Mouse (Mus musculus): ENCODE measurements around the gene Usp20. TPM values are rescaled to one million over a fixed set of nuclear protein-coding genes. Genes with fewer than 3 reads are reported as not detected.
A peak's percentile ranks its signal among the peaks of the same experiment; 100 is the strongest.

Gene Usp20
- polyA plus RNA-seq, 1 experiment from 2014 or later = 18.0 TPM

DNA sequence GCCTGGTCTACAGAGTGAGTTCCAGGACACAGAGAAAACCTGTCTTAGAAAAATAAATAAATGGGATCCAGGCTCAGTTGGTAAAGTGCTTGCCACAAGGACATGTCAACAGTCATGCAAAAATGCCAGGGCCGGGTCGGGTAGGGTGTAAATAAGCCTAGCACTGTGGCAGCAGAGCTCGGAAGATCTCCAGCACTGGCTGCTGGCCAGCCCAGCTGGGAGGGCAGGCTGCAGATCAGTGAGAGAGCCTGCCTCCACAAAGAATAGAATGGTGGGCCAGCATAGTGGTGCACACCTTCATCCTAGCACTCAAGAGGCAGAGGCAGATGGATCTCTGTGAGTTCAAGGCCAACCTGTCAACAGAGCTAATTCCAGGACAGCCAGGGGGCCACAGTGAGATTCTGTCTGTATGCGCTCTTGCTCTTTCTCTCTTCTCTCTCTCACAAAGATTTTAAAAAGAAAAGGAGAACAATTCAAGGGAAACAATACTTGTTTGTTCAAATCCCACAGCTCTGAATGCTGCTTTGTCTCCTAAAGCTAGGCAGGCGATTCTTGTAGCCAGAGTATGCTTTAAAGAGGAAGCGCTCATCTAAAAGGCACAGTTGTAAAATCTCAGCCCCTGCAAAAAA, 75.6 kb downstream of the Usp20 start:
- H3K27ac ChIP-seq = no peak overlapping the region
- DNase-seq (ENCODE audit: extremely low spot score, low spot score) = no peak
- whole genome bisulfite sequencing = 82% methylated on average over 6 of the region's 6 CpGs
- no peaks in the 10 kb centered on the region for H3K27me3 ChIP-seq (ENCODE audit: poor library complexity, severe bottlenecking)
- H3K9me3 ChIP-seq = no peaks in the 10 kb centered on the region; the same call in 1 of the 2 replicates
- H3K4me1 ChIP-seq = peaks cover under 1% of the 10 kb centered on the region; the same call in 1 of the 2 replicates
- peaks cover 58% of the 10 kb centered on the region for H3K36me3 ChIP-seq (replicated peaks)
- H3K4me3 ChIP-seq = no peak overlapping the region

DNA sequence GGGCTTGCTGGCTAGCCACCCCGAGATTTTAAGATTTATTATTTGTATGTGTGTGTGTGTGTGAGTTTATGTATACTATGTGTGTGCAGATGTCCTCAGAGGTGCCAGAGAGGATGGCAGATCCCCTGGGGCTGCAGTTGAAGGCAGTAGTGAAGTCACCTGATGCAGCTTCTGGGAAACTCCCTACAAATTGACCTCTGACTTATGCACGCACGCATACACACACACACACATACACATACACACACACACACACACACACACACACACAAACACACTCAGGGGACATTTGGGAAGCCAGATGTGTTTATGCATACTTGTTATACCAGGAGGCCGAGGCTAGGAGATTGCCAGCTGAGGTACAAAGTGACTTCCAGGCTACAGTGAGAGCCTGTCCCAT, 76.4 kb downstream of the Usp20 start:
- no peaks in the 10 kb centered on the region; the same call in 1 of the 2 replicates for H3K9me3 ChIP-seq
- H3K36me3 ChIP-seq (replicated peaks) = peaks cover 50% of the 10 kb centered on the region
- DNase-seq (ENCODE audit: extremely low spot score, low spot score) = no peak
- 93% methylated on average over 4 of the region's 4 CpGs for WGBS
- H3K27ac ChIP-seq = no peak overlapping the region
- no peak overlapping the region for H3K4me3 ChIP-seq
- peaks cover 6% of the 10 kb centered on the region for H3K4me1 ChIP-seq
- H3K27me3 ChIP-seq (ENCODE audit: poor library complexity, severe bottlenecking) = no peaks in the 10 kb centered on the region

GRCm38 (mm10) chr2:31060271-31060670, 78.2 kb downstream of the Usp20 start:
- no peak for DNase-seq (ENCODE audit: extremely low spot score, low spot score)

DNA sequence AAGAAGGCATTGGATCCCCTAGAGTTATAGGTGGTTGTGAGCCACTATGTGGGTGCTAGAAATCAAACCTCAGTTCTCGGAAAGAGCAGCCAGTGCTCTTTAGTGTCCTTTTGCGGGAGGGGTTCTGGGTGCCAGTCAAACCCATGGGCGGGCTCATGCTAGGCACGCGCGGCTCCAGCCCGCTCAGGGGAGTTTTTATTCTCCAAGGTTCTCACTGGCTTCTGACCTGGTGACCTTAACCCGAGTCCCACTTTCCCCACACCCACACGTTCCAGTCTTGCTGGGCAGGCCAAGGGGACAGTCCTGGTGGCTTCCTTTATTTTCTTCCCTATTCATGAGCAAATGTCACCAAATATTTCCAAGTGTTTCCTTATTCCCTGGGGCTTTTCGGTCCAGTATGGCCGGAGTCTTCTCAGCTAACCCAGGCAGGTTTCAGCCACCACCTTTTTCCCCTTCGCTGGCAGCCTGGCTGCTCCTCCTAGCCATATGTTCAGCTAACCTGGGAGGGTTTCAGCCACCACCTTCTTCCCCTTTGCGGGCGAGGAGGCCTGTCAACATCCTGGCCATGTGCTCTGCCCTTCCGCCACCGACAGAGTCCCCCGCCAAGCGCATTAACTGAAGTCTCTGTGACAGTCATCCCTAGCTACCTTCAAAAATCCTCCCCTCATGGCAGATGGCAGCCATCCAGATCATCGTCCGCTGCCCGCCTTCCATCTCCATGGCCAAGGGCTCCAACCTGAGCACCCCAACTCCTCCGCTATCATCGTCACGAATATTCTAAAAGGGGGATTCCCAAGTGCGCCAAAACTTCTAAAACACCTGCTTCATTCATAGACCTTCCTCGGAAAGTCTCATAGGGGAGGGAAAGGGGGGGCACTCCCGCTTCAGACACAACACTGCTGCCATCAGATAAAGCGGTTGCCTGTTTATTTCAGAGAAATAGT, 79.0 kb downstream of the Usp20 start:
- Histone ChIP-seq H3K4me1 (peaks cover 6% of the 10 kb centered on the region), H3K27ac (no peak overlapping the region), H3K4me3 (no peak overlapping the region), H3K27me3 (ENCODE audit: poor library complexity, severe bottlenecking) (no peaks in the 10 kb centered on the region), H3K9me3 (no peaks in the 10 kb centered on the region; the same call in 1 of the 2 replicates), H3K36me3 (replicated peaks) (peaks cover 27% of the 10 kb centered on the region)
- WGBS = 92% methylated on average over 28 of the region's 28 CpGs
- no peak for DNase-seq (ENCODE audit: extremely low spot score, low spot score)

More at GRCm38 (mm10) chr2:31060271-31060670, 78.2 kb downstream of the Usp20 start:
- Histone ChIP-seq H3K4me3 (no peak overlapping the region), H3K36me3 (replicated peaks) (peaks cover 35% of the 10 kb centered on the region), H3K27ac (no peak overlapping the region), H3K27me3 (ENCODE audit: poor library complexity, severe bottlenecking) (no peaks in the 10 kb centered on the region), H3K9me3 (no peaks in the 10 kb centered on the region; the same call in 1 of the 2 replicates), H3K4me1 (peaks cover 6% of the 10 kb centered on the region)
- WGBS = 92% methylated on average over 1 of the region's 1 CpGs

DNA sequence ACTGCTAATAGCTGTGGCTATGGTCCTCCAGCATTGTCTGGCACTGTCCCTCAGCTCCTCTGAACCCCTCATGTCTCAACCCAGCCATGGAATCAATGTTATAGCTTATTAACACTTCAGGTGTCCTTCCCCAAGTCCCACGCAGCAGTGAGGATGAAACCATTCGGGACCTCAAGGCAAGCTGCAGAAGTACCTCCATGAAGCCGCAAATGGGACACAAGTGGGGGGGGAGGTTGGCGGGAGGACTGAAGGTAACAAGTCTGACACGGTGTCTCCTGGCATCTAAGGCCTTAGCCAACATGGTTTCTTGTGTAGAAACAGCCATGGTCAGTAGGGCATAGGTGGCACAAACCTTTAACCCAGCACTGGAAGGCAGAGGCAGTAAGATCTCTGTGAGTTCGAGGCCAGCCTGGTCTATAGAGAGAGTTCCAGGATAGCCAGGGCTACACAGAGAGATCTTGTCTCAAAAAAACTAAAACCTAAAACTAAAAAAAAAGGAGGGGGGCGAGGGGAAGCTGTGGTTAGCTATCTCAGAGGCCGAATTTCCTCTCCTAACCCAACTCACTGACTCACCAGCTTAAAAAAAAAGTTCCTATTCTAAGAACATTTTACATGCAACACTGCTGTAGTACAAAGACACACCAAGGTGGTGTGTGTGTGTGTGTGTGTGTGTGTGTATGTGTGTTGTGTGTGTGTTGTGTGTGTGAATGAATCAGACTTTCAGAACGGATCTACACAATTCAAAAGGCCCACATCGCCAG, 80.0 kb downstream of the Usp20 start:
- H3K4me3 ChIP-seq = no peak overlapping the region
- DNase-seq (ENCODE audit: extremely low spot score, low spot score) = no peak
- 91% methylated on average over 10 of the region's 10 CpGs for WGBS
- peaks cover 13% of the 10 kb centered on the region for H3K4me1 ChIP-seq
- H3K27me3 ChIP-seq (ENCODE audit: poor library complexity, severe bottlenecking) = no peaks in the 10 kb centered on the region
- H3K27ac ChIP-seq = 0 out of 2 replicates have a peak overlapping the region, but pooled peaks have one; percentile 15
- H3K9me3 ChIP-seq = no peaks in the 10 kb centered on the region
- H3K36me3 ChIP-seq (replicated peaks) = peaks cover 17% of the 10 kb centered on the region

- Histone ChIP-seq H3K27me3 (ENCODE audit: poor library complexity, severe bottlenecking) (no peaks in the 10 kb centered on the region), H3K4me1 (peaks cover 38% of the 10 kb centered on the region), H3K9me3 (no peaks in the 10 kb centered on the region), H3K36me3 (replicated peaks) (0 out of 2 replicates have a peak, but pooled peaks cover 3% of the 10 kb centered on the region), H3K27ac (peak overlapping the region; percentile 91), H3K4me3 (no peak overlapping the region)
- WGBS = 87% methylated on average over 11 of the region's 11 CpGs
- no peak for DNase-seq (ENCODE audit: extremely low spot score, low spot score)
Measured at GRCm38 (mm10) chr2:31066019-31066789, 84.1 kb downstream of the Usp20 start.

- peaks cover 2% of the 10 kb centered on the region; the same call in 1 of the 2 replicates for H3K36me3 ChIP-seq (replicated peaks)
- 84% methylated on average over 13 of the region's 13 CpGs for WGBS
- H3K9me3 ChIP-seq = no peaks in the 10 kb centered on the region
- H3K4me1 ChIP-seq = peaks cover 38% of the 10 kb centered on the region
- H3K27ac ChIP-seq = peak overlapping the region; percentile 91
- H3K27me3 ChIP-seq (ENCODE audit: poor library complexity, severe bottlenecking) = no peaks in the 10 kb centered on the region
- H3K4me3 ChIP-seq = no peak overlapping the region
- no peak for DNase-seq (ENCODE audit: extremely low spot score, low spot score)
Measured at GRCm38 (mm10) chr2:31067059-31067595, 85.0 kb downstream of the Usp20 start.

DNA sequence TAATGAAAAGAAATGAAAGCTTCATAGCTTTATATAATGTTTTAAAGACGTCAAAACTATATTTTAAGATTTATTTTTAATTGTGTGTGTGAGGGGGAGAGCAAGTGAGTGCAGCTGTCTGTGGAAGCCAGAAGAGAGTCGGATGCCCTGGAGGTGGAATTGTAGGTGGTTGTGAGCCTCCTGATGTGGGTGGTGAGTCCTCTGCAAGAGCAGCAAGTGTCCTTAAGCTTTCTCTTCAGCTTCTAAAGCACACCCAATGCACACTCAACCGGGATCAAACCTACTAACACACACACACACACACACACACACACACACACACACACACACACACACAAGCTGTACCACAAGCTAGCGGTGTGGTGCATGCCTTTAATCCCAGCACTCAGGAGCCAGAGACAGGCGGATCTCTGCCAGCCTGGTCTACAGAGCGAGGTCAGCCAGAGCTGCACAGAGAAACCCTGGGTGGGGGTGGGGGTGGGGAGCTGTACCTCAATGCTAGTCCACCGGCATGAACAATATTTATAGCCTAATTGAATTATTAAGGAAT, 85.7 kb downstream of the Usp20 start:
- H3K27me3 ChIP-seq (ENCODE audit: poor library complexity, severe bottlenecking) = no peaks in the 10 kb centered on the region
- H3K27ac ChIP-seq = peak overlapping the region; percentile 91
- DNase-seq (ENCODE audit: extremely low spot score, low spot score) = no peak
- H3K36me3 ChIP-seq (replicated peaks) = peaks cover 9% of the 10 kb centered on the region
- H3K4me1 ChIP-seq = peaks cover 36% of the 10 kb centered on the region
- H3K4me3 ChIP-seq = peak overlapping the region; percentile 16; the same call in 1 of the 2 replicates
- WGBS = 56% methylated on average over 7 of the region's 7 CpGs
- no peaks in the 10 kb centered on the region for H3K9me3 ChIP-seq

DNA sequence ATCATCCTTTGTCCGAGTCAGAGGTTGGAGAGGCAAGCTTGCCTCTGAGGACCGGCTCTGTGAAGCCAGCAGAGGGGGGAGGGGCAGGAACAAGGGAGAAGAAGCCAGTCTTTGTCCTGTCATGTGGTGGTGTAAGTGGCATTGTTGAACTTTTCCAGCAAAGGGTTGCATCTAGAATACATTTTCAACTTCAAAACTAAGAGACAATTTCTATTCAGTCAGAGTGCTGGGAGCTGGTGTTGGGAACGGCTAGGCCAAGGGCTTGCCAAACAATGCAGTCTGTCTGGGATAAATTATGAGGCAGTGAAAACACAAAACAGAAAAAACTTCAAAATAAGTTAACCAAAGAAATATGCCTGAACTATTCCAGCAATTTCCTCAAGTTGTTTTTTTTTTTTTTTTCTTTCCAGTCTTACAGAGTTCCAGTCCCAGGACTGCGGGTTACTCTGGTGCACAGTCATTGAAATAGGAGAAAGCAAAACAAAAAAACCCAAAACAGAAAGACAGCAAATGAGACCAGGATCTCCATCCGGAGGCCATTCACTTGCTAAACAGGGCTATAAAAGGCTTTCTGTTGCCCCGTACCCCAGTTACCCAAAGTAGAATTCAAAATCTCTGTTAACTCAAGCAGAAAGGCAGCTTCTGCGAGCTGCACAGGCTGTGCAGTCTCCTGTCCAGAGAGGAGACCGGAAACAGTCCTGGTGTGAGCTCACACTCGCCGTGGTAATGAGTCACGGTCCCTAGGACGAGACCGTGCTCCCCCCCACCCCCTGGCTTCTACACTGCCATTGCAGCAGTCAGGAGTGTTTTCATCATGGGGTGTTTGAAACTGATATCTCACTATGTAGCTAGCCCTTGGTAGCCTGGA, 86.4 kb downstream of the Usp20 start:
- DNase-seq (ENCODE audit: extremely low spot score, low spot score) = peak; percentile 58
- H3K4me1 ChIP-seq = peaks cover 32% of the 10 kb centered on the region
- H3K4me3 ChIP-seq = peak overlapping the region; percentile 16; the same call in 1 of the 2 replicates
- WGBS = 17% methylated on average over 13 of the region's 13 CpGs
- peaks cover 16% of the 10 kb centered on the region for H3K36me3 ChIP-seq (replicated peaks)
- no peaks in the 10 kb centered on the region for H3K27me3 ChIP-seq (ENCODE audit: poor library complexity, severe bottlenecking)
- peak overlapping the region; percentile 91 for H3K27ac ChIP-seq
- no peaks in the 10 kb centered on the region for H3K9me3 ChIP-seq

- DNase-seq (ENCODE audit: extremely low spot score, low spot score) = no peak
- 77% methylated on average over 4 of the region's 4 CpGs for WGBS
Measured at GRCm38 (mm10) chr2:31069114-31069445, 87.0 kb downstream of the Usp20 start.

DNA sequence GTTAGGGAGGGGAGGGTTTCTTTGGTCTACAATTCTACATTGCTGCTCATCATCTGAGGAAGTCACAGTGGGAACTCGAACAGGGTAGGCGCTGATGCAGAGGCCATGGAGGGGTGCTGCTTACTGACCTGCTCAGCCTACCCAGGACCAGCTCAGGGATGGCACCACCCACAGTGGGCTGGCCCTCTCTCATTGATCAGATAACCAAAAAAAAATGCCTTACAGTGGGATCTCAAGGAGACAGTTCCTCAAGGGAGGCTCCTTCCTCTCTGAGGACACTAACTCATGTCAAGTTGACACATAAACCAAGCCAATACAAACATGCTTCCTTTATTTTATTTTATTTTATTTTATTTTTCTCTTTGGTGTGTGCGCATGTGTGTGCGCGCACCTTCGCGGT, 87.4 kb downstream of the Usp20 start:
- no peak overlapping the region for H3K4me3 ChIP-seq
- peaks cover 19% of the 10 kb centered on the region for H3K36me3 ChIP-seq (replicated peaks)
- DNase-seq (ENCODE audit: extremely low spot score, low spot score) = no peak
- no peaks in the 10 kb centered on the region for H3K9me3 ChIP-seq
- peak overlapping the region; percentile 91 for H3K27ac ChIP-seq
- peaks cover 32% of the 10 kb centered on the region for H3K4me1 ChIP-seq
- H3K27me3 ChIP-seq (ENCODE audit: poor library complexity, severe bottlenecking) = no peaks in the 10 kb centered on the region
- WGBS = 91% methylated on average over 7 of the region's 7 CpGs

More at GRCm38 (mm10) chr2:31069114-31069445, 87.0 kb downstream of the Usp20 start:
- no peaks in the 10 kb centered on the region for H3K9me3 ChIP-seq
- peak overlapping the region; percentile 91 for H3K27ac ChIP-seq
- H3K36me3 ChIP-seq (replicated peaks) = peaks cover 19% of the 10 kb centered on the region
- peaks cover 32% of the 10 kb centered on the region for H3K4me1 ChIP-seq
- peak overlapping the region; percentile 14; the same call in 1 of the 2 replicates for H3K4me3 ChIP-seq
- H3K27me3 ChIP-seq (ENCODE audit: poor library complexity, severe bottlenecking) = no peaks in the 10 kb centered on the region
